Mouse (Mus musculus) kidney, adult 2 months (tissue): ENCODE results near the gene Msi2. TPM values are rescaled to one million over a fixed set of nuclear protein-coding genes. Genes with fewer than 3 reads are reported as not detected.

Experiments used
- DNase-seq: peaks from one replicate; pipeline ENCODE4 v3.0.0; 2021
- H3K27ac ChIP-seq: fragments of 200-500 bp; 2 replicates; pipeline ENCODE4 v1.5.1; 2012; ENCODE audit warnings: low read depth, low read length, control low read depth, inconsistent platforms; ENCODE audit not compliant: insufficient read depth
- H3K27me3 ChIP-seq: fragments of 200-500 bp; replicated peaks from 2 replicates; pipeline ENCODE4 v1.6.1; 2012; ENCODE audit warnings: mild to moderate bottlenecking, moderate library complexity, low read length, inconsistent platforms; ENCODE audit not compliant: control insufficient read depth, insufficient read depth
- H3K36me3 ChIP-seq: fragments of 200-500 bp; 2 replicates; pipeline ENCODE4 v1.6.1; 2012; ENCODE audit warnings: mild to moderate bottlenecking, moderate library complexity, low read length, inconsistent platforms; ENCODE audit not compliant: control insufficient read depth, insufficient read depth
- H3K4me1 ChIP-seq: fragments of 200-500 bp; 2 replicates; pipeline ENCODE4 v1.6.1; 2011; ENCODE audit warnings: low read length; ENCODE audit not compliant: control insufficient read depth, insufficient read depth
- H3K4me3 ChIP-seq: fragments of 200-500 bp; 2 replicates; pipeline ENCODE4 v1.5.1; 2011; ENCODE audit warnings: mild to moderate bottlenecking, low read depth, low read length, control low read depth; ENCODE audit not compliant: insufficient read depth
- CTCF ChIP-seq: fragments of 200-500 bp; conservative IDR thresholded peaks from 2 replicates; pipeline ENCODE4 v1.5.1; 2011; ENCODE audit warnings: low read depth, mild to moderate bottlenecking, control low read depth, low read length, moderate library complexity, mixed read lengths; ENCODE audit not compliant: insufficient read depth, insufficient read length
- POLR2A ChIP-seq: fragments of 200-500 bp; IDR thresholded peaks from one replicate; pipeline ENCODE4 v1.6.1; 2011; ENCODE audit warnings: low read depth, low read length, control low read depth
- WGBS: fragments of 180-500 bp; shearing (Covaris S2); methylation state at CpG from one replicate; pipeline ENCODE4 v1.1.7; 2018; 5-methylcytosine and 5-hydroxymethylcytosine counted together
- polyA plus RNA-seq: library from polyadenylated mRNA; depleted of rRNA; stranded (reverse); fragments of >200 nt; gene quantifications from 2 replicates; pipeline ENCODE4 v1.2.3, GENCODE M21; 2012

Gene Msi2
- polyA plus RNA-seq, 1 experiment = 43.5 TPM

DNA sequence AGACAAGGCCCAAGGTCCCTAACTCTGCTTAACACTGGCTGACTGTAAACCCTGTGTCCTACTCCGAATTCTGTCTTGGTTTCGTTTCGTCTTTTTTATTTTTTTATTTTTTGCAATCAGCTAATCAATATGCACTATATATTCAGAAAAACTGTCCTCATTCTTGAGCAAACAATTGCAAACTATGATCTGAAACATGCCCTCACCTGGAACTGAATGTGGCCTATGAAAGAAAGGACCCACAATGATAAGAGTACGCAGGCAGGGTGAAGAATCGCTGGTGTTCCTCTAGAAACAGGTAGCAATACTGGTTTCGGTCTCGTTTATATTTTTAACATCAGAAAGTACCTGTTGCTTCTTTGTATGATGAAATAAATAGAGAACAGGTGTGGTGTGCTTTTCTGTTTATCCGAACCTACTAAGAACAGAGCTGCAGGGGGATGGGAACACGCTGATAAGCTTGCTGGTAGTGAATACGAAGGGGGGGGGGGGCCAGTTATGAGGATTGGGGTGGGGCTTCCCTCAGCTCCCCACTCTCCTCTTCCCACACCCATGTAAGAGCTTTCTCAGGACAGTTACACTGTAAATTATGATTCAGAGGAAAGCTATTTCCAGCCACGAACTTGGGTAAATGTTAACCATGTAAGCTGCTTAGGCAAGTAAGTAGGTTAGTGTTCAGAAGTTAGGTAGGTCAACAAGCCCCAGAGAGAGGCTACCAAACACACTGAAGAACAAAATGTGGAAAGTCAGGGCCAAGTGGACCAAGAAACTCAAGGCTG is 103.6 kb downstream of the Msi2 start:
- Histone ChIP-seq H3K4me1 (peaks cover 54% of the 10 kb centered on the region), H3K4me3 (no peak overlapping the region), H3K27me3 (no peaks in the 10 kb centered on the region), H3K27ac (peak overlapping the region; percentile 76), H3K36me3 (no peaks in the 10 kb centered on the region)
- peak; percentile 87 for DNase-seq
- WGBS = 41% methylated on average over 11 of the region's 11 CpGs
- TF ChIP-seq CTCF (no peak), POLR2A (no peak)

GRCm38 (mm10) chr11:88613771-88614526 is 104.4 kb downstream of the Msi2 start:
- WGBS = 21% methylated on average over 11 of the region's 11 CpGs
- Histone ChIP-seq H3K36me3 (no peaks in the 10 kb centered on the region), H3K4me1 (peaks cover 54% of the 10 kb centered on the region), H3K27ac (peak overlapping the region; percentile 76), H3K4me3 (no peak overlapping the region), H3K27me3 (no peaks in the 10 kb centered on the region)
- peak; percentile 64 for DNase-seq
- TF ChIP-seq POLR2A = no peak
- TF ChIP-seq CTCF = no peak

DNA sequence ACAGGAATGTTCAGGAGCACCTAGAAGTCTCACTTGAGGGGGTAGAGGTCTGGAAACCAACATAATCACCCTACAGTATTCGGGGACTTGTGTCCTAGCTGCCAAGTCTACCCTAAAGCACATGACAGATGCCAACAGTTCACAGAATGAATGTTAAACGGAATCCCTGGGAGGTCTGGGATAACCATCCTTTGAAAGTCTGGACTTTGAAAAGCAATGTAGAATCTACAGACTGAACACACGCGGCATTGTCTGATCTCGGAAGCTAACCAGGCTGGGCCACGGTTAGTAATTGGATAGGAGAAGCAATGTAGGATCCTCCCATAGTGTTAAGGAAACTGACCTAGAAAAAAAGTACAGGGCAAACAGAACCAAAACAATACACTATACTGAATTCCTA is 105.3 kb downstream of the Msi2 start:
- Histone ChIP-seq H3K4me1 (peaks cover 56% of the 10 kb centered on the region), H3K4me3 (no peak overlapping the region), H3K36me3 (no peaks in the 10 kb centered on the region), H3K27ac (peak overlapping the region; percentile 76), H3K27me3 (no peaks in the 10 kb centered on the region)
- peak; percentile 72 for DNase-seq
- WGBS = 20% methylated on average over 6 of the region's 6 CpGs
- TF ChIP-seq POLR2A (no peak), CTCF (no peak)

DNA sequence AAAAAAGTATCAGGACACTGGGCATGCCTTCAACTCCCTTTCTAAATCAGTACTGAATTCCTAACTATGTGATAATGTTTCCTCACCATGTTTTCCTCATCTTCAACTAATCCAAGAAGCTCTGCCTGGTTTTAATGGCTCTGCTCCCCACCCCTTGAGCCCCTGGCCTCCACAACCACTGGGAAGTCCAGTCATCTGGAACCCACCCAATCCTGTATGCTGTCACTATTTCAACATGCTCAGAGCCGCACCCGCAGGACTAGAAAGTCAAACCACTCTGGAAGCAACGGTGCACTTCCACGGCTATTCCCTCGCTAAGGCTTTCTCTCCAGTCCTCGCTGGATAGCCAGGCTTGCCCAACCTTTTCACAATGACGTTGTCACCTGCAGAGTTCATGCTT is 106.2 kb downstream of the Msi2 start:
- H3K4me3 ChIP-seq = no peak overlapping the region
- no peak for TF ChIP-seq POLR2A
- TF ChIP-seq CTCF = no peak
- peaks cover 56% of the 10 kb centered on the region for H3K4me1 ChIP-seq
- no peak for DNase-seq
- H3K36me3 ChIP-seq = no peaks in the 10 kb centered on the region
- H3K27me3 ChIP-seq = no peaks in the 10 kb centered on the region
- H3K27ac ChIP-seq = no peak overlapping the region
- WGBS = 46% methylated on average over 7 of the region's 7 CpGs

- DNase-seq = no peak
- no peak overlapping the region for H3K27ac ChIP-seq
- WGBS = 67% methylated on average over 6 of the region's 6 CpGs
- H3K36me3 ChIP-seq = no peaks in the 10 kb centered on the region
- TF ChIP-seq POLR2A (no peak), CTCF (no peak)
- H3K27me3 ChIP-seq = no peaks in the 10 kb centered on the region
- no peak overlapping the region for H3K4me3 ChIP-seq
- H3K4me1 ChIP-seq = peaks cover 64% of the 10 kb centered on the region
Measured at GRCm38 (mm10) chr11:88610809-88611208, 107.5 kb downstream of the Msi2 start.

- Histone ChIP-seq H3K36me3 (no peaks in the 10 kb centered on the region), H3K27me3 (no peaks in the 10 kb centered on the region), H3K27ac (no peak overlapping the region), H3K4me1 (peaks cover 68% of the 10 kb centered on the region), H3K4me3 (no peak overlapping the region)
- DNase-seq = no peak
- no peak for TF ChIP-seq POLR2A
- no peak for TF ChIP-seq CTCF
- WGBS = 93% methylated on average over 1 of the region's 1 CpGs
Measured at GRCm38 (mm10) chr11:88610112-88610511, 108.2 kb downstream of the Msi2 start.

GRCm38 (mm10) chr11:88608584-88608983 is 109.7 kb downstream of the Msi2 start:
- peak; percentile 66 for DNase-seq
- 39% methylated on average over 4 of the region's 4 CpGs for WGBS
- Histone ChIP-seq H3K36me3 (no peaks in the 10 kb centered on the region), H3K4me1 (peaks cover 58% of the 10 kb centered on the region), H3K27me3 (no peaks in the 10 kb centered on the region), H3K4me3 (no peak overlapping the region), H3K27ac (peak overlapping the region; percentile 41; the same call in 1 of the 2 replicates)
- TF ChIP-seq POLR2A (no peak), CTCF (no peak)
